Mouse (Mus musculus): ENCODE measurements at regions not wholly inside any gene's neighbourhood (a gene's known extent, or its start where the extent isn't known, plus 50 kb on each side); places are given as distances from the start of the nearest gene placed in this dataset.

GRCm38 (mm10) chr14:76877306-76877705, 159.3 kb upstream of the Ccdc122 start:
- Histone ChIP-seq H3K9ac (replicated peaks) (no peak overlapping the region), H3K4me1 (peaks cover 22% of the 10 kb centered on the region; the same call in 1 of the 2 replicates), H3K36me3 (no peaks in the 10 kb centered on the region), H3K27me3 (no peaks in the 10 kb centered on the region), H3K27ac (replicated peaks) (no peak overlapping the region), H3K9me3 (no peaks in the 10 kb centered on the region), H3K4me3 (no peak overlapping the region), H3K4me2 (replicated peaks) (no peak overlapping the region)
- 73% methylated on average over 5 of the region's 5 CpGs for WGBS
- ATAC-seq (replicated peaks) = no peak

- Histone ChIP-seq H3K9me3 (no peaks in the 10 kb centered on the region), H3K4me3 (no peak overlapping the region), H3K36me3 (no peaks in the 10 kb centered on the region), H3K4me1 (peaks cover 19% of the 10 kb centered on the region; the same call in 1 of the 2 replicates), H3K27me3 (no peaks in the 10 kb centered on the region), H3K27ac (replicated peaks) (no peak overlapping the region), H3K9ac (replicated peaks) (no peak overlapping the region), H3K4me2 (replicated peaks) (no peak overlapping the region)
- 53% methylated on average over 7 of the region's 7 CpGs for WGBS
- 0 out of 2 replicates have a peak, but pooled peaks have one; percentile 29 for ATAC-seq (replicated peaks)
Measured at GRCm38 (mm10) chr14:76876015-76876414, 160.6 kb upstream of the Ccdc122 start.

- Histone ChIP-seq H3K27ac (replicated peaks) (no peak overlapping the region), H3K4me3 (no peak overlapping the region), H3K36me3 (no peaks in the 10 kb centered on the region), H3K4me2 (replicated peaks) (no peak overlapping the region), H3K27me3 (no peaks in the 10 kb centered on the region), H3K9me3 (no peaks in the 10 kb centered on the region), H3K9ac (replicated peaks) (no peak overlapping the region), H3K4me1 (peaks cover 19% of the 10 kb centered on the region; the same call in 1 of the 2 replicates)
- no peak for ATAC-seq (replicated peaks)
- 54% methylated on average over 8 of the region's 8 CpGs for WGBS
Measured at GRCm38 (mm10) chr14:76875266-76875900, 161.2 kb upstream of the Ccdc122 start.

- ATAC-seq (replicated peaks) = peak; percentile 76
- peaks cover 19% of the 10 kb centered on the region; the same call in 1 of the 2 replicates for H3K4me1 ChIP-seq
- H3K27ac ChIP-seq (replicated peaks) = peak overlapping the region; percentile 31
- H3K4me3 ChIP-seq = no peak overlapping the region
- no peaks in the 10 kb centered on the region for H3K9me3 ChIP-seq
- 26% methylated on average over 8 of the region's 8 CpGs for WGBS
- H3K4me2 ChIP-seq (replicated peaks) = no peak overlapping the region
- no peak overlapping the region; the same call in 1 of the 2 replicates for H3K9ac ChIP-seq (replicated peaks)
- H3K36me3 ChIP-seq = no peaks in the 10 kb centered on the region
- no peaks in the 10 kb centered on the region for H3K27me3 ChIP-seq
Measured at GRCm38 (mm10) chr14:76874542-76875265, 161.9 kb upstream of the Ccdc122 start.

- Histone ChIP-seq H3K9me3 (no peaks in the 10 kb centered on the region), H3K9ac (replicated peaks) (no peak overlapping the region), H3K27ac (replicated peaks) (0 out of 2 replicates have a peak overlapping the region, but pooled peaks have one; percentile 31), H3K36me3 (no peaks in the 10 kb centered on the region), H3K4me1 (peaks cover 19% of the 10 kb centered on the region; the same call in 1 of the 2 replicates), H3K4me3 (no peak overlapping the region), H3K27me3 (no peaks in the 10 kb centered on the region), H3K4me2 (replicated peaks) (no peak overlapping the region)
- ATAC-seq (replicated peaks) = no peak
- WGBS = 83% methylated on average over 5 of the region's 5 CpGs
Measured at GRCm38 (mm10) chr14:76873684-76874083, 162.9 kb upstream of the Ccdc122 start.

- H3K36me3 ChIP-seq = no peaks in the 10 kb centered on the region
- WGBS = 88% methylated on average over 6 of the region's 6 CpGs
- no peak overlapping the region for H3K27ac ChIP-seq (replicated peaks)
- H3K4me3 ChIP-seq = no peak overlapping the region
- H3K9me3 ChIP-seq = no peaks in the 10 kb centered on the region
- no peaks in the 10 kb centered on the region for H3K27me3 ChIP-seq
- no peak overlapping the region for H3K4me2 ChIP-seq (replicated peaks)
- H3K4me1 ChIP-seq = peaks cover 19% of the 10 kb centered on the region; the same call in 1 of the 2 replicates
- H3K9ac ChIP-seq (replicated peaks) = no peak overlapping the region
- ATAC-seq (replicated peaks) = no peak
Measured at GRCm38 (mm10) chr14:76872976-76873375, 163.6 kb upstream of the Ccdc122 start.

- Histone ChIP-seq H3K9ac (replicated peaks) (no peak overlapping the region), H3K27me3 (no peaks in the 10 kb centered on the region), H3K27ac (replicated peaks) (no peak overlapping the region), H3K4me1 (peaks cover 19% of the 10 kb centered on the region; the same call in 1 of the 2 replicates), H3K4me3 (no peak overlapping the region), H3K36me3 (no peaks in the 10 kb centered on the region), H3K9me3 (no peaks in the 10 kb centered on the region), H3K4me2 (replicated peaks) (no peak overlapping the region)
- 89% methylated on average over 7 of the region's 7 CpGs for WGBS
- ATAC-seq (replicated peaks) = no peak
Measured at GRCm38 (mm10) chr14:76872510-76872909, 164.1 kb upstream of the Ccdc122 start.

- Histone ChIP-seq H3K9me3 (no peaks in the 10 kb centered on the region), H3K27me3 (no peaks in the 10 kb centered on the region), H3K4me2 (replicated peaks) (no peak overlapping the region), H3K9ac (replicated peaks) (no peak overlapping the region), H3K27ac (replicated peaks) (no peak overlapping the region), H3K36me3 (no peaks in the 10 kb centered on the region), H3K4me1 (peaks cover 4% of the 10 kb centered on the region; the same call in 1 of the 2 replicates), H3K4me3 (no peak overlapping the region)
- WGBS = 89% methylated on average over 3 of the region's 3 CpGs
- ATAC-seq (replicated peaks) = no peak
Measured at GRCm38 (mm10) chr14:76868831-76869230, 167.7 kb upstream of the Ccdc122 start.

GRCm38 (mm10) chr14:76868131-76868530, 168.4 kb upstream of the Ccdc122 start:
- Histone ChIP-seq H3K27ac (replicated peaks) (no peak overlapping the region), H3K4me2 (replicated peaks) (no peak overlapping the region), H3K9me3 (no peaks in the 10 kb centered on the region), H3K9ac (replicated peaks) (no peak overlapping the region), H3K4me1 (no peaks in the 10 kb centered on the region), H3K36me3 (no peaks in the 10 kb centered on the region), H3K4me3 (no peak overlapping the region), H3K27me3 (no peaks in the 10 kb centered on the region)
- ATAC-seq (replicated peaks) = no peak
- WGBS = 89% methylated on average over 5 of the region's 5 CpGs

- H3K4me1 ChIP-seq = no peaks in the 10 kb centered on the region
- H3K4me3 ChIP-seq = no peak overlapping the region
- H3K9ac ChIP-seq (replicated peaks) = no peak overlapping the region
- no peaks in the 10 kb centered on the region for H3K9me3 ChIP-seq
- H3K27ac ChIP-seq (replicated peaks) = no peak overlapping the region
- no peak overlapping the region for H3K4me2 ChIP-seq (replicated peaks)
- H3K36me3 ChIP-seq = no peaks in the 10 kb centered on the region
- ATAC-seq (replicated peaks) = no peak
- WGBS = 48% methylated on average over 4 of the region's 4 CpGs
- no peaks in the 10 kb centered on the region for H3K27me3 ChIP-seq
Measured at GRCm38 (mm10) chr14:76864664-76865063, 171.9 kb upstream of the Ccdc122 start.

GRCm38 (mm10) chr14:76863035-76863706, 173.4 kb upstream of the Ccdc122 start:
- Histone ChIP-seq H3K4me2 (replicated peaks) (no peak overlapping the region), H3K4me1 (no peaks in the 10 kb centered on the region)
- no peak for ATAC-seq (replicated peaks)

GRCm38 (mm10) chr14:76858396-76858795, 178.2 kb upstream of the Ccdc122 start:
- Histone ChIP-seq H3K9me3 (no peaks in the 10 kb centered on the region), H3K9ac (replicated peaks) (no peak overlapping the region), H3K36me3 (no peaks in the 10 kb centered on the region), H3K4me2 (replicated peaks) (no peak overlapping the region), H3K27ac (replicated peaks) (no peak overlapping the region), H3K4me1 (no peaks in the 10 kb centered on the region), H3K4me3 (no peak overlapping the region), H3K27me3 (no peaks in the 10 kb centered on the region)
- ATAC-seq (replicated peaks) = no peak
- 82% methylated on average over 5 of the region's 5 CpGs for WGBS

More at GRCm38 (mm10) chr14:76863035-76863706, 173.4 kb upstream of the Ccdc122 start:
- Histone ChIP-seq H3K9ac (replicated peaks) (no peak overlapping the region), H3K36me3 (no peaks in the 10 kb centered on the region), H3K27ac (replicated peaks) (no peak overlapping the region), H3K27me3 (no peaks in the 10 kb centered on the region), H3K4me3 (no peak overlapping the region), H3K9me3 (no peaks in the 10 kb centered on the region)
- WGBS = 80% methylated on average over 13 of the region's 13 CpGs
